Mouse (Mus musculus) frontal cortex, postnatal 25 days (tissue): ENCODE results near the gene Ltb.
"Not testable (repeated sequence)": the region's sequence is repeated elsewhere in the genome, so short reads cannot be mapped to it uniquely, and the experiment has no call there.

Experiments
- DNase-seq, 2 experiments: peaks; one replicate each; pipeline ENCODE4 v3.0.0; 2022; ENCODE audit warnings: low spot score in 2 of 2

The Ltb gene

GRCm38 (mm10) chr17:35225456-35225855 lies 31.2 kb downstream of the Ltb start:
- no peak for DNase-seq

GRCm38 (mm10) chr17:35226561-35227046 lies 32.4 kb downstream of the Ltb start:
- DNase-seq = no peak

GRCm38 (mm10) chr17:35231022-35231421 lies 36.8 kb downstream of the Ltb start:
- no peak for DNase-seq

DNA sequence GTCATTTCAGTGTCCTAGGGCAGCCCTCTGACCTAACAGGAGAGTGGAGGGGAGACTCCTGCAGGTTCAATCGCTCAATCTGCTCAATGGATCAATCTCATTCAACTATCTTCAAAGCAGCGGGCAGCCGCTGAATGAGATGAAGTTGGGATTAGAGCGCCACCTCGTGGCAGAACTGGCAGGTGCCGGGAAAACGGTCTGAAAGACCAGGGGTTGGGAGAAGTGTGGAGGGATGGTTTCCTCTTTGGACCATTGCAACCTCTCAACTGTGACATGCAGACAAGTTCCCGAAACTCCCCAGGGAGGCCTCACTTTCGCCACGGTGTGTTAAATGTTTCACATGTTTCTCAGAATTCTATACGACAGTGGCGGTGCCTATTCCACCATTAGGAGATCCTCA lies 37.8 kb downstream of the Ltb start:
- DNase-seq = peak; percentile 81 to 86

DNA sequence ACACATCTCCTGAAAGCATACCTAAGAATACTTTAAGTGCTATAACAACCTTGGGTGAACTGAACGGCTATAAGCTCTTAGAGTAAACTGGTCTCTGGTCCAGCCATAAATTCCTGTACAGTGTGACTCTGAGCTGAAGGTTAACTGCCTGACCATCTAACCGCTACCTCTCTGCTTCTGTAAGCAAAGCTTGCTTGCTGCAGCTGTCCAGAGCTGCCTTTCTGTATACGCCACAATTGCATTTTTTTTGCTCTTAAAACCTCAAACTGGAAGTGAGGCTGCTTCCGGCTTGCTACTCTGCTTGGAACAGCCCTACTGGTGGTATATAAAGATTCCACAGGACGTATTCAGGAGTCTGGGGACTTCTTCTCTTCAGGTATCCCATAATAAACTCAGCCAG lies 38.4 kb downstream of the Ltb start:
- DNase-seq = no peak

GRCm38 (mm10) chr17:35233114-35233980 lies 39.1 kb downstream of the Ltb start, which contains the start of gene Atp6v1g2:
Gene Atp6v1g2 (plus strand): TSS chr17:35233660.
- no peak for DNase-seq

GRCm38 (mm10) chr17:35234090-35234489 lies 39.9 kb downstream of the Ltb start:
- DNase-seq = not testable (repeated sequence)

- DNase-seq = no peak
These were observed 40.7 kb downstream of the Ltb start for GRCm38 (mm10) chr17:35234903-35235302.

- peak; percentile 81 for DNase-seq
These were observed 41.6 kb downstream of the Ltb start, which contains the start of gene Nfkbil1 for GRCm38 (mm10) chr17:35235614-35236389. Gene Nfkbil1 (minus strand): TSS chr17:35235792.

DNA sequence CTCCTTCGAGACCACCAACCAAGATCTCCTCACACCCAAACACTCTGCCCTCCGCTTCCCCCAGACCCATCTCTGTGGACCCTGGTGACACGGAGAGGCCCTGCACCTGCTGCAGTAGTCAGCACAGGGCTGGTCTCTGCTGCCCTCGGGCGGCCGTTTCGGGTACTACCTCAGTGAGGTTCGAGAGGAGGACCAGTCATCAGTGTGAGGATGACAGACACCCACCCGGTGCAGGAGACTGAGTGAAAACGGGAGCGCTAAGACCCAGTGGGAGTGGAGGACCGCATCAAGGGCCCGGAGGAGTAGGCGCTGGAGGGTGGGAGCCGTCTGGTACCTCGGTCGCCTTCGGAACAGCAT lies 42.1 kb downstream of the Ltb start:
- peak; percentile 100 for DNase-seq

DNA sequence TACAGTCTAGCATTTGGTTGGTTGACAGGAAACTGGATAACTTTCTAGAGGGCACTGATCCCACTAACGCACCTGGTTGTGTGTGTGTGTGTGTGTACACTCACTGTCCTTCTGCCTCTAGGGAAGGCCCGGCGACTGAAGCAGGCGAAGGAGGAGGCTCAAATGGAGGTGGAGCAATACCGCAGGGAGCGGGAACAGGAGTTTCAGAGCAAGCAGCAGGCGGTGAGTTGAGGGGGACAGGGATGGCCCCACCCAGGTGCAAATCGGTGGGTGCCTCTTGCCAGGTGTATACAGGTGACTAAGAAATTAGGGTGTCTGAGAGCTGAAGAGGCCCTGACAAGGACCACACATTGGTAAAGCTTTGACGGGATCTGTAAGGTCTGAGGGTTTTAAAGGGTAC lies 42.8 kb downstream of the Ltb start:
- no peak for DNase-seq

DNA sequence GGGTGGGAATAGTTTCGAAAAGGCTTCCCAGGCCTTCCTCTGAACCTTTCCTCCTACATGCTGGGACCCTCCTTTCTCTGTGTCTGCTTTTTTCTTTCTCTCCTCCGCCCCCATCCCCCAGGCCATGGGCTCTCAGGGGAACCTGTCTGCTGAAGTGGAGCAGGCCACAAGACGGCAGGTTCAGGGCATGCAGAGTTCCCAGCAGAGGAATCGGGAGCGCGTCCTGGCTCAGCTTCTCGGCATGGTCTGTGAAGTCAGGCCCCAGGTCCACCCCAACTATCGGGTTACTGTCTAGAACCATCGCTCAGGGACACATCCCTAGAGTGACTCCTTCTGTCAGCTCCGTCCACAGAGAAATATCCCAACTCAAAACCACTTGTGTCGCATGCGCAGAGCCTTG lies 43.3 kb downstream of the Ltb start:
- DNase-seq = no peak

- DNase-seq = no peak
These were observed 45.5 kb downstream of the Ltb start for GRCm38 (mm10) chr17:35239700-35240099.

DNA sequence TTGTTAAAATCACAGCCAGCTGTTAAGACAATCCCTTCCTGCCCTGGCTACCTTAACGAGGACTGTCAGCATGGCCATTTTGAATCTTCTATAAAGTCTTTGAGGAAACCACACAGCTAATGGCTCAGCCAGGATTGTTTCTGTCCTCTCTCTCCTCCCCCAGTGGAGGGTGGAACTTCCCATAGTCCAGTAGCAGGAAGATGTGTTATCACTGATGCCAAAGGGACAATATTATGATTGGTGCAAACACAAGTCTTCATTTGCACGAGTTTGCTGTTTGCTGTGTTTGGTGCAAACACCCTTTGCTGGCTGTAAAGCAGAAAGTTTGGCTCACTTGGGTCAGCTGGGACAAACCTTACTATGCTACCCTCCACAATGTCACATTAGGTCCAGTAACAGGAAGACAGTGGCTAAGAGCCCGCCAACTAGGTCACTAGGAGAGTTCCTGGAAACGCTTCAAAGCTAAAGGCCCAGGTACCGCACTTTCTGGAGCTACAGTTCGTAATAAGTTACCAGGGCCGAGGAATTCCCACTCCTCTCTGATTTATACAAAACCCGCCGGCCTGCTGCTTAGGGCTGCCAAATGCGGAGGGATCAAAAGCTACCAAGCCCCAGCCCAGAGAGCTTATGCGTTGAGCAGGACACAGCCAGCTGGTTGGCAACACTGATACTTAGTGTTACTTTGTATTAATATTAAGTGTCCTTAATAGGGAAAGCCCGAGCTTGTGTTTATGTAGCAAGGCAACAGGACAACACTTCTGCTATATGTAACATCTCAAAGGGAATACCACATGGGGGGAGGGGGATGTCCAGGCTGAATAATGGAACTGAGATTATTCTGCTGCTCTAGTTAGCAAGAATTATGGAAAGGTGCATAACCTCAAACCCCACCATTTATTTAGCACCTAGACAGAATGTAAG lies 46.4 kb downstream of the Ltb start:
- DNase-seq = no peak

DNA sequence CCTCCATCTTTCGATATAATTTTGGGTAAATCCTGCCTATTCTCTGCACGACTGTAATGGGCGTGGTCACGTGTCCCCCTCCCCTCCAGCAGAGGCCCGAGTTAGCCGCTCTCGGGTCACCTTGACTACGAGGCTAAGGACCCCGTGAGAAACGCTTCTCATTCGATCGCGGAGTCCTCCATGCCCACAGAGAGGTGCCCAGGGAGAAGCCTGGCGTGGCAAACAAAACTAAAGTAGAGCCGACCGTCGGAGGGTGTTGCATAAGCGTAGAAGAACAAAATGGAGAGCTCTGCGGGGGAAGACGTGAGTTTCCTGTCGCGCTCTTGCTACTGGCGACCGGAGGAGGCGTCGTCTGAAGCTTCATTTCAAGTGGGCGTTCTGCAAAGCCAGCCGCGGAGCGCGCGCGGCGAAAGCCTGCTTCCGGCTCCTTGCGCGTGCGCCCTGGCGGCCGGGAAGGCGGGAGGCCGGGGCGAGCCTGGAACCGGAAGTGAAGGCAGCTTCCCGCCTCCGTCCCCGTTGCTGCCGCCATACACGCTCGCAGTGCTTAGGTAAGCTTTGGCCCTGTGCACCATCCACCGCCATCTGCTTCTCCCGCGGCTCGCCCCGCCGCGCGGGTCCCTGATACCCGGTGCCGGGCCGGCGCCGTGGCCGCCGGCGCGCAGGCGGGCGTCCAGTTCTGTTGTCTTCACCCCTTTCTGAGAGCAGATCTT lies 47.2 kb downstream of the Ltb start, which contains the start of gene Ddx39b:
Gene Ddx39b, plus strand, starts transcription at position 442 of the 710 bp plus-strand sequence.
- peak; percentile 92 to 94 for DNase-seq

- peak in 1 of 2 experiments; percentile 72 for DNase-seq
These were observed 48.0 kb downstream of the Ltb start for GRCm38 (mm10) chr17:35242015-35242941.

DNA sequence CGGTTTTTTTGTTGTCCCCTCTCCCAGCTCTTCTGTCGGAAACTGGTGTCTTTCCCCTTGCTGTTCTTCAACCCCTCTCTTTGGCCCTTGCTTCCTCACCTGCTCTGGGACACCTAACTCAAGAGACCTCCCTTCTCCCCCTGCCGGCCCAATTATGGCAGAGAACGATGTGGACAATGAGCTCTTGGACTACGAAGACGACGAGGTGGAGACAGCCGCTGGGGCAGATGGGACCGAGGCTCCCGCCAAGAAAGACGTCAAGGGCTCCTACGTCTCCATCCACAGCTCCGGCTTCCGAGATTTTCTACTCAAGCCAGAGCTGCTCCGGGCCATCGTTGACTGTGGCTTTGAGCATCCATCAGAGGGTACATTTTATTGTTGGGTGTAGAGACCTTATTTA lies 48.8 kb downstream of the Ltb start:
- DNase-seq = no peak

DNA sequence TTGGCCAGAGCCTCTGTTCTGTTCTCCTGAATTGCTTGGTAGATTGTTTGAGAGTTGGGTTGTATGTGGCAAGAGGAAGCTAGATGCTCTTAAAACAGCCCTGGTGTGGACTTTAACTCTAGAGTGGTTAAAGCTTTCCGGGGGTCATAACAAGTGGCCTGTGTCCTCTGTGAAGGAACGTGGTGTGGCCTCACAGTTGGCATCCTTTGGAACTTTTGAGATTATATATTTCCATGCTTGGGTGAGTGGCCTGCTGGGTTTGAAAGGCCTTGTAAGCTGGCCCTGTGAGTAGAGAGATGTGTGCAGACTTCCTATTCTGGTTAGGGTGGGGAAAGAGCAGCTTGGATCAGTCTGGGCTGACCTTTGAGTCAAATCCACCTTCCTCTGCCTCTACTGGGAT lies 50.8 kb downstream of the Ltb start:
- DNase-seq = no peak
